In genomic region chr19:49305804-49306203, GRCm38 (mm10) we compare ENCODE assay signal across 11 mouse cellular contexts.
"Had no signal": no experiment of that assay in that cellular context is flagged by ENCODE, and none has a peak within 500 bp of the region (broad histone marks: within the 10 kb centered on the region; RNA-seq: fewer than 3 reads in every experiment).

No protein-coding gene starts in this region.

- H3K27me3 ChIP-seq: limb, embryonic 12.5 days; liver, embryonic 13.5 days; neural tube, embryonic 13.5 days had no signal

- H3K9me3 ChIP-seq: limb, embryonic 12.5 days; liver, embryonic 13.5 days; neural tube, embryonic 13.5 days had no signal

- H3K27ac ChIP-seq: layer of hippocampus, adult 2 months; limb, embryonic 12.5 days; liver, embryonic 13.5 days; neural tube, embryonic 13.5 days had no signal

- DNase-seq: kidney, adult 18-20 months; kidney, postnatal 10 days; kidney, postnatal 4 days; liver; liver, embryonic 13.5 days; lung, adult 18-20 months; right cerebral cortex, postnatal 14 days; thymus, postnatal 4 days had no signal

- H3K4me3 ChIP-seq: layer of hippocampus, adult 2 months; limb, embryonic 12.5 days; liver, embryonic 13.5 days; neural tube, embryonic 13.5 days had no signal

- H3K4me1 ChIP-seq: limb, embryonic 12.5 days; liver, embryonic 13.5 days had no signal

- H3K9ac ChIP-seq: limb, embryonic 12.5 days; liver, embryonic 13.5 days; neural tube, embryonic 13.5 days had no signal

- H3K4me2 ChIP-seq: limb, embryonic 12.5 days; liver, embryonic 13.5 days; neural tube, embryonic 13.5 days had no signal

- H3K36me3 ChIP-seq: limb, embryonic 12.5 days; liver, embryonic 13.5 days; neural tube, embryonic 13.5 days had no signal
